Mouse (Mus musculus): ENCODE measurements around the gene Gm27029. TPM values are rescaled to one million over a fixed set of nuclear protein-coding genes. Genes with fewer than 3 reads are reported as not detected.
"Not testable (repeated sequence)": the region's sequence is repeated elsewhere in the genome, so short reads cannot be mapped to it uniquely, and the experiment has no call there.

Gm27029 gene
- total RNA-seq (2014; rRNA removed) (2.2 TPM in 1 of 2 replicates, not detected in the other), polyA plus RNA-seq (2015; fragmentation: Nextera tagmentation; extraction: Ambion mirVana) (4.7 and 6.4 TPM in 2 replicates)

GRCm38 (mm10) chr11:101424105-101424851, at the start of gene Gm27029:
TSS of gene Gm27029 (minus strand) at chr11:101424796.
- ATAC-seq = peak; percentile 60
- Histone ChIP-seq H3K9ac (replicated peaks; ENCODE audit: low read length) (peak within 1 kb of the TSS; percentile 79), H3K4me1 (ENCODE audit: insufficient read depth, low read length) (peaks cover 21% of the 10 kb centered on the region), H3K4me3 (ENCODE audit: low read length) (peak within 1 kb of the TSS; percentile 97), H3K27ac (peak within 1 kb of the TSS; percentile 93), H3K9me3 (ENCODE audit: low read length) (no peaks in the 10 kb centered on the region), H3K27me3 (ENCODE audit: insufficient read depth, low read length) (no peaks in the 10 kb centered on the region), H3K36me3 (ENCODE audit: insufficient read depth, low read length) (0 out of 2 replicates have a peak, but pooled peaks cover under 1% of the 10 kb centered on the region), H3K4me2 (ENCODE audit: low read depth, low read length) (peak within 1 kb of the TSS; percentile 77)
- WGBS = 5% methylated on average over 23 of the region's 23 CpGs
- no peak for TF ChIP-seq CTCF (IDR thresholded peaks at IDR 0.05; ENCODE audit: low read depth)
- no peak for DNase-seq (ENCODE audit: low spot score)

GRCm38 (mm10) chr11:101474298-101474697, 49.7 kb upstream of the Gm27029 start:
- no peak overlapping the region for H3K4me2 ChIP-seq (ENCODE audit: low read depth, low read length)
- ATAC-seq (no peak), DNase-seq (ENCODE audit: low spot score) (no peak)
- no peak overlapping the region for H3K9ac ChIP-seq (replicated peaks; ENCODE audit: low read length)
- WGBS = 37% methylated on average over 5 of the region's 5 CpGs
- no peaks in the 10 kb centered on the region for H3K27me3 ChIP-seq (ENCODE audit: insufficient read depth, low read length)
- no peaks in the 10 kb centered on the region for H3K9me3 ChIP-seq (ENCODE audit: low read length)
- H3K36me3 ChIP-seq (ENCODE audit: insufficient read depth, low read length) = no peaks in the 10 kb centered on the region
- H3K4me3 ChIP-seq (ENCODE audit: low read length) = no peak overlapping the region
- H3K27ac ChIP-seq = no peak overlapping the region
- H3K4me1 ChIP-seq (ENCODE audit: insufficient read depth, low read length) = peaks cover 11% of the 10 kb centered on the region
- TF ChIP-seq CTCF (IDR thresholded peaks at IDR 0.05; ENCODE audit: low read depth) = no peak

- DNase-seq (ENCODE audit: low spot score); H3K4me2 ChIP-seq (ENCODE audit: low read depth, low read length); H3K9me3 ChIP-seq (ENCODE audit: low read length); H3K27ac ChIP-seq; H3K4me3 ChIP-seq (ENCODE audit: low read length); ATAC-seq; H3K9ac ChIP-seq (replicated peaks; ENCODE audit: low read length); H3K36me3 ChIP-seq (ENCODE audit: insufficient read depth, low read length); H3K27me3 ChIP-seq (ENCODE audit: insufficient read depth, low read length); H3K4me1 ChIP-seq (ENCODE audit: insufficient read depth, low read length): not testable (repeated sequence)
- 96% methylated on average over 1 of the region's 1 CpGs for WGBS
Observed at GRCm38 (mm10) chr11:101473686-101474085, 49.1 kb upstream of the Gm27029 start.

- no peak overlapping the region for H3K4me3 ChIP-seq (ENCODE audit: low read length)
- WGBS = 43% methylated on average over 7 of the region's 7 CpGs
- no peak overlapping the region for H3K4me2 ChIP-seq (ENCODE audit: low read depth, low read length)
- H3K9ac ChIP-seq (replicated peaks; ENCODE audit: low read length) = no peak overlapping the region
- DNase-seq (ENCODE audit: low spot score) (peak; percentile 58), ATAC-seq (peak; percentile 22; the same call in 1 of the 2 replicates)
- H3K36me3 ChIP-seq (ENCODE audit: insufficient read depth, low read length) = no peaks in the 10 kb centered on the region
- TF ChIP-seq CTCF (IDR thresholded peaks at IDR 0.05; ENCODE audit: low read depth) = no peak
- no peaks in the 10 kb centered on the region for H3K9me3 ChIP-seq (ENCODE audit: low read length)
- no peaks in the 10 kb centered on the region for H3K27me3 ChIP-seq (ENCODE audit: insufficient read depth, low read length)
- H3K27ac ChIP-seq = peak overlapping the region; percentile 55; the same call in 1 of the 2 replicates
- peaks cover 7% of the 10 kb centered on the region for H3K4me1 ChIP-seq (ENCODE audit: insufficient read depth, low read length)
Observed at GRCm38 (mm10) chr11:101472336-101472735, 47.7 kb upstream of the Gm27029 start.

GRCm38 (mm10) chr11:101471926-101472325, 47.3 kb upstream of the Gm27029 start:
- WGBS = 23% methylated on average over 3 of the region's 3 CpGs

GRCm38 (mm10) chr11:101470206-101470605, 45.6 kb upstream of the Gm27029 start:
- Histone ChIP-seq H3K27ac (no peak overlapping the region), H3K4me1 (ENCODE audit: insufficient read depth, low read length) (peaks cover 5% of the 10 kb centered on the region; the same call in 1 of the 2 replicates), H3K4me2 (ENCODE audit: low read depth, low read length) (peak overlapping the region; percentile 24; the same call in 1 of the 2 replicates), H3K27me3 (ENCODE audit: insufficient read depth, low read length) (no peaks in the 10 kb centered on the region), H3K36me3 (ENCODE audit: insufficient read depth, low read length) (no peaks in the 10 kb centered on the region), H3K9me3 (ENCODE audit: low read length) (no peaks in the 10 kb centered on the region), H3K4me3 (ENCODE audit: low read length) (no peak overlapping the region), H3K9ac (replicated peaks; ENCODE audit: low read length) (0 out of 2 replicates have a peak overlapping the region, but pooled peaks have one; percentile 15)
- ATAC-seq (no peak), DNase-seq (ENCODE audit: low spot score) (no peak)
- 21% methylated on average over 7 of the region's 7 CpGs for WGBS
- no peak for TF ChIP-seq CTCF (IDR thresholded peaks at IDR 0.05; ENCODE audit: low read depth)

More at GRCm38 (mm10) chr11:101471926-101472325, 47.3 kb upstream of the Gm27029 start:
- H3K9ac ChIP-seq (replicated peaks; ENCODE audit: low read length) = no peak overlapping the region
- H3K4me3 ChIP-seq (ENCODE audit: low read length) = no peak overlapping the region
- H3K27me3 ChIP-seq (ENCODE audit: insufficient read depth, low read length) = no peaks in the 10 kb centered on the region
- H3K4me2 ChIP-seq (ENCODE audit: low read depth, low read length) = no peak overlapping the region
- peak; percentile 35 for DNase-seq (ENCODE audit: low spot score)
- peaks cover 5% of the 10 kb centered on the region; the same call in 1 of the 2 replicates for H3K4me1 ChIP-seq (ENCODE audit: insufficient read depth, low read length)
- H3K9me3 ChIP-seq (ENCODE audit: low read length) = no peaks in the 10 kb centered on the region
- H3K27ac ChIP-seq = peak overlapping the region; percentile 55; the same call in 1 of the 2 replicates
- ATAC-seq = no peak
- TF ChIP-seq CTCF (IDR thresholded peaks at IDR 0.05; ENCODE audit: low read depth) = no peak
- H3K36me3 ChIP-seq (ENCODE audit: insufficient read depth, low read length) = no peaks in the 10 kb centered on the region

GRCm38 (mm10) chr11:101469155-101469554, 44.6 kb upstream of the Gm27029 start:
- H3K36me3 ChIP-seq (ENCODE audit: insufficient read depth, low read length) = no peaks in the 10 kb centered on the region
- peak overlapping the region; percentile 83 for H3K9ac ChIP-seq (replicated peaks; ENCODE audit: low read length)
- ATAC-seq = no peak
- peaks cover 8% of the 10 kb centered on the region; the same call in 1 of the 2 replicates for H3K4me1 ChIP-seq (ENCODE audit: insufficient read depth, low read length)
- no peaks in the 10 kb centered on the region for H3K9me3 ChIP-seq (ENCODE audit: low read length)
- TF ChIP-seq CTCF (IDR thresholded peaks at IDR 0.05; ENCODE audit: low read depth) = no peak
- no peak for DNase-seq (ENCODE audit: low spot score)
- H3K27ac ChIP-seq = no peak overlapping the region
- H3K4me3 ChIP-seq (ENCODE audit: low read length) = peak overlapping the region; percentile 78
- H3K27me3 ChIP-seq (ENCODE audit: insufficient read depth, low read length) = no peaks in the 10 kb centered on the region
- WGBS = 52% methylated on average over 4 of the region's 4 CpGs
- H3K4me2 ChIP-seq (ENCODE audit: low read depth, low read length) = peak overlapping the region; percentile 73

All from hindbrain, postnatal 0 days (tissue).